Mouse (Mus musculus): Measurements from ENCODE around the gene Olfr1168.
"Not testable (repeated sequence)": the region's sequence is repeated elsewhere in the genome, so short reads cannot be mapped to it uniquely, and the experiment has no call there.

Gene Olfr1168

DNA sequence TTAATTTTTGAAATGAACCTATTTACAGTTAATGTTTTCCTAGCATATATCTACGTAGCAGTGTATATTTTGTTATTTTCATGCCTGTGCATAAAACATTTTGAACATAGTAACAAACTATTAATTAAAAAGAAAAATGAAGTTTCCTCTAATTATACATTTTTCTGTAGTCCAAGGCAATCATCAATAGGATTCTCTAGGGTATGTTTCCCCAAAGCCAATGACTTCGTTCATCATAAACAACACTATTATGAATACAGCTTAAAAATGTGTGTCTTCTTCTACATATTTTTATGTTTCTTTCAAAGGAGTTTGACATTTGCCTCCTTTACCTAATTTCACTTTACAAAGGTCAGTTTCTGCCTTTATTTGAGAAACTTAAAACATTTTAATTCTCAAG is at the start of gene Olfr1168:
TSS of gene Olfr1168 (plus strand) at position 301 of the 400 bp plus-strand sequence.
- no peak for DNase-seq

DNA sequence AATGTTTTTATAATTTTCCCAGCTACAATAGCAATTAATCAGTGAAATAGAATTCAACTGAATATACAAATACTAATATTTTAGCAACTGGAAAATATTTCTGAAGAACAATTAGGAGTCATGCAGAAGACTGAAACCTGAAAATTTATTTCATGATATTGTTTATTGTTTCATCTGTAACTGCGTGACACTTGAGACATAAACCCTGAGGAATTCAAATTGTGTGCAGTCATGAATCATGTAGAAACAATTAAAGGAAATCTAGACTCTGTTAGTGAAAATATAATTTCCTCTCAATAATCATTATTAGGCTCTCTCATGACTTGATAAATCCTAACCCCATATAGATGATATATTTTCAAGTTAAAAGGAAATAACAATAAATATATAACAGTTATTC is 26.6 kb upstream of the Olfr1168 start, which contains the start of gene Olfr1167:
TSS of gene Olfr1167 (minus strand) at position 101 of the 400 bp plus-strand sequence.
- DNase-seq, result not testable (repeated sequence)

DNA sequence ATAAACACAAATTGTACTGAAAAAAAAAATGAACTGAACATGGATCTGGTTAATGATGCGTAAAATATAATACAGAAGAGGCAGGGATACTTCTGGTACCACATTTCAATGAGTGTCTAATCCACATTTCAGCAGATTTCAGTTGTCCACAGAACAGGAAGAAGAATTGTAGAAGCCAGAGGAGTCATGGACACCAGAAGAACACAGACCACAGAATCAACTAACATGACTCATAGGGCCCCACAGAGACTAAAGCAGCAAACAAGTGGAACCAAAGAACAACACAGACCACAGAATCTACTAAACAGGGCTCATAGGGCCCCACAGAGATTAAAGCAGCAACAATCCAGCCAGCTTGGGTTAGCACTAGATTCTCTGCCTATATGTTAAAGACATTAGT is 39.1 kb downstream of the Olfr1168 start:
- no peak for DNase-seq

DNA sequence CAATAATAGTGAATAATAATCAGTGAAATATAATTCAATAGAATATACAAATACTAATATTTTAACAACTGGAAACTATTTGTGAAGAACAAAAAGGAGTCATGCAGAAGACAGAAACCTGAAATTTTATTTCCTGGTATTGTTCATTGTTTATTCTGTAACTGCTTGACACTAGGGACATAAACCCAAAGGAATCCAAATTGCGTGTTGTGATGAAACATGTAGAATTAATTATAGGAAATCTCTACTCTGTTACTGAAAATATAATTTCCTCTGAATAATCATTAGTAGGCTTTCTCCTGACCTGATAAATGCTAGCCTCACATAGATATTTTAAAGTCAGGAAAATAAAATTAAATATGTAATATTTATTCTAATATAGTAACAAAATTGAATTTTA is 46.6 kb downstream of the Olfr1168 start, which contains the start of gene Olfr1170:
TSS of gene Olfr1170 (minus strand) at position 101 of the 400 bp plus-strand sequence.
- no peak for DNase-seq
